Mouse (Mus musculus): ENCODE data around the gene Acad12. TPM values are rescaled to one million over a fixed set of nuclear protein-coding genes. Genes with fewer than 3 reads are reported as not detected.
"Not testable (repeated sequence)": the region's sequence is repeated elsewhere in the genome, so short reads cannot be mapped to it uniquely, and the experiment has no call there.

The Acad12 gene
- polyA plus RNA-seq, 1 experiment from 2014 or later: 2.4 TPM

DNA sequence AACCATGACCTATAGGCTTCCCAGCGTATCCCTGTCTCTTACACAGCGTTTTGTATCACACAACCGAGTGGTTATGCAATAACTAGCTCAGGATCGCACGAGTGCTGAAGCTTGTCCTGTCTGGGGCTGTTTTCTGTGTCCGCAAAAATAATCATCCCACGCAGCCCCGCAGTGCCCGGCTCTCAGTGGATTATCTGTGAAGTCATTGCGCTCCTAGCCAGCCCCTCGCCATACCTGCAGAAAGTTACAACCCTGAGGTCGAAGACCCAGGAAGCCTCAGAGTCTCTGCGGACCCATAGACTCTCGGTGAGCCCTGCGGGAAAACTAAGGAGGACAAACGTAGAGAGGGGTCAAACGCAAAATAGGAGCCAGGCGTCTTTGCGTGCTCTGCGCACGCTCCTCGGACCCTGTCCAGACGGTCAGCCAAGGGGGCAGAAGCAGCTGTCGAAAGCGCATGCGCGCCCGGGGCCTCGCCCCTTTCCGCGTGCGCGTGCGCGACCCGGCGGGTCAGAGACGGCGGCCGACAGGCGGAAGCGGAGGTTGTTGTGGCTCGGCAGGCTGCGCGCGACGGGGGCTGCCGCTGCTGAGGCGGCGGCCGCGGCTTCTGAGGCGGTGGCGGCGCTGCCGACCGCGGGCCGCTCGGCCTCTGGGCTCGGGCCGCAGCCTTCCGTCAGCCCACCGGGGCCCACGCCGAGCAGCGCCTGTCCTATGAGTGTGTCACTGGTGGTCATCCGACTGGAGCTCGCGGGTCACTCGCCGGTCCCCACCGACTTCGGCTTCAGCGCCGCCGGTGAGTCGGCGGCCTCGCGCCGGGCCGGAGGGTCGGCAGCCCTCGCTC, 41.5 kb upstream of the Acad12 start, which contains the start of the genes Acad10 and Brap:
TSS of gene Acad10 (minus strand) at position 456 of the 838 bp plus-strand sequence.
TSS of gene Brap (plus strand) at position 505 of the 838 bp plus-strand sequence.
- under 1% methylated on average over 79 of the region's 85 CpGs for WGBS
- Histone ChIP-seq H3K4me2 (ENCODE audit: low read length) (peak within 1 kb of the TSS; percentile 88), H3K27me3 (replicated peaks; ENCODE audit: control insufficient read depth, insufficient read depth, low read length) (no peaks in the 10 kb centered on the region), H3K9me3 (ENCODE audit: control insufficient read depth, low read length) (no peaks in the 10 kb centered on the region), H3K27ac (ENCODE audit: low read depth) (peak within 1 kb of the TSS; percentile 38; the same call in 1 of the 2 replicates), H3K9ac (ENCODE audit: low read length) (peak within 1 kb of the TSS; percentile 87), H3K4me3 (ENCODE audit: low read depth, low read length) (peak within 1 kb of the TSS; percentile 99), H3K36me3 (ENCODE audit: control insufficient read depth, insufficient read depth, low read length) (peaks cover 24% of the 10 kb centered on the region), H3K4me1 (replicated peaks; ENCODE audit: control insufficient read depth, insufficient read depth, low read length) (peaks cover 17% of the 10 kb centered on the region)
- ATAC-seq (replicated peaks; ENCODE audit: low FRiP score, low TSS enrichment, low read depth): peak; percentile 92
- peak; percentile 94 for DNase-seq (ENCODE audit: low spot score)

- not testable (repeated sequence) for H3K4me3 ChIP-seq (ENCODE audit: low read depth, low read length); H3K36me3 ChIP-seq (ENCODE audit: control insufficient read depth, insufficient read depth, low read length); DNase-seq (ENCODE audit: low spot score); H3K27me3 ChIP-seq (replicated peaks; ENCODE audit: control insufficient read depth, insufficient read depth, low read length); ATAC-seq (replicated peaks; ENCODE audit: low FRiP score, low TSS enrichment, low read depth); H3K4me2 ChIP-seq (ENCODE audit: low read length); H3K9me3 ChIP-seq (ENCODE audit: control insufficient read depth, low read length); H3K9ac ChIP-seq (ENCODE audit: low read length); H3K27ac ChIP-seq (ENCODE audit: low read depth)
- H3K4me1 ChIP-seq (replicated peaks; ENCODE audit: control insufficient read depth, insufficient read depth, low read length): peaks cover 17% of the 10 kb centered on the region
- WGBS: 82% methylated on average over 6 of the region's 6 CpGs
Observed at GRCm38 (mm10) chr5:121657656-121658055, 38.9 kb upstream of the Acad12 start.

DNA sequence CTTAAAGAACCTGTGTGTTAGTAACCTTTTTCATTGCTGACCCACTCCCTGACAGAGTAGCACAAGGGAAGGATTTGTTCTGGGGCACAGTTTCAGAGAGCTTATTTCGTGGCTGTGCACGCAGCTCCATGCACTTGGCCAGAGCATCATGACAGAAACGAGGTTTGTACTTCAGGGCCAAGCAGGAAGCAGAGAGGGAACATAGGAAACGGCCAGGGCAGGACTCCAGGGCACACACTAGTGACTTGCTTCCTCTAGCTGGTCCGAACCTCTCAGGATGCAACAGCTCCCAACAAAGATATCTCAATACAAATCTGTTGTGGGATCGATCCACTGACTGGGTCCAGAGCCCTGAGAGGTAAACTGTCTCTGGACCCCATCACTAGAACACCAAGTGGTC, 38.1 kb upstream of the Acad12 start:
- H3K27me3 ChIP-seq (replicated peaks; ENCODE audit: control insufficient read depth, insufficient read depth, low read length); H3K4me2 ChIP-seq (ENCODE audit: low read length); H3K36me3 ChIP-seq (ENCODE audit: control insufficient read depth, insufficient read depth, low read length); ATAC-seq (replicated peaks; ENCODE audit: low FRiP score, low TSS enrichment, low read depth); H3K27ac ChIP-seq (ENCODE audit: low read depth); DNase-seq (ENCODE audit: low spot score); H3K9me3 ChIP-seq (ENCODE audit: control insufficient read depth, low read length); H3K4me3 ChIP-seq (ENCODE audit: low read depth, low read length); H3K9ac ChIP-seq (ENCODE audit: low read length): not testable (repeated sequence)
- peaks cover 14% of the 10 kb centered on the region for H3K4me1 ChIP-seq (replicated peaks; ENCODE audit: control insufficient read depth, insufficient read depth, low read length)
- 83% methylated on average over 6 of the region's 6 CpGs for WGBS

DNA sequence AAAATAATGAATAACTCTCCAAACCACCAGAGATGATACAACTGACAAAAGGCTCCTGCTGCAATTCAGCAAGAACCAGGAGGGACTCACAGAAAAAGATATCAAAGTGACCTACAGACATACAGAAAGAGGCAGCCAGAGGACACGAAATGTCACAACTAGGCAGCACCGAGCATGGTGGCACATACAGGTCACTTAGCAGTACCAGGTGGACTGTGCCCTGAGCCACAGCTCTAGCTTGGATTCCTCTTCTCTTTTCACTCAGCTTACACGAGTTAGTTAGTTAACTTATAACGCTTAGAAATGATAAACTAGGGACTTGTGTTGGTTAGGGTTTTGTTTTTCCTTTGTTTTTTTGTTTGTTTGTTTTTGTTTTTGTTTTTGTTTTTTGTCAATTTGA, 35.8 kb upstream of the Acad12 start:
- ATAC-seq (replicated peaks; ENCODE audit: low FRiP score, low TSS enrichment, low read depth): no peak
- H3K4me2 ChIP-seq (ENCODE audit: low read length): no peak overlapping the region
- no peak overlapping the region for H3K27ac ChIP-seq (ENCODE audit: low read depth)
- WGBS: 76% methylated on average over 4 of the region's 4 CpGs
- no peaks in the 10 kb centered on the region for H3K27me3 ChIP-seq (replicated peaks; ENCODE audit: control insufficient read depth, insufficient read depth, low read length)
- no peaks in the 10 kb centered on the region for H3K9me3 ChIP-seq (ENCODE audit: control insufficient read depth, low read length)
- no peak overlapping the region for H3K9ac ChIP-seq (ENCODE audit: low read length)
- no peak overlapping the region for H3K4me3 ChIP-seq (ENCODE audit: low read depth, low read length)
- no peaks in the 10 kb centered on the region for H3K36me3 ChIP-seq (ENCODE audit: control insufficient read depth, insufficient read depth, low read length)
- DNase-seq (ENCODE audit: low spot score): no peak
- H3K4me1 ChIP-seq (replicated peaks; ENCODE audit: control insufficient read depth, insufficient read depth, low read length): peaks cover under 1% of the 10 kb centered on the region; the same call in 1 of the 2 replicates

GRCm38 (mm10) chr5:121649134-121649533, 30.4 kb upstream of the Acad12 start:
- H3K27ac ChIP-seq (ENCODE audit: low read depth): no peak overlapping the region
- WGBS: 71% methylated on average over 7 of the region's 7 CpGs
- ATAC-seq (replicated peaks; ENCODE audit: low FRiP score, low TSS enrichment, low read depth) (no peak), DNase-seq (ENCODE audit: low spot score) (no peak)
- no peaks in the 10 kb centered on the region for H3K36me3 ChIP-seq (ENCODE audit: control insufficient read depth, insufficient read depth, low read length)
- H3K9ac ChIP-seq (ENCODE audit: low read length): no peak overlapping the region
- H3K27me3 ChIP-seq (replicated peaks; ENCODE audit: control insufficient read depth, insufficient read depth, low read length): no peaks in the 10 kb centered on the region
- H3K4me3 ChIP-seq (ENCODE audit: low read depth, low read length): no peak overlapping the region
- no peak overlapping the region for H3K4me2 ChIP-seq (ENCODE audit: low read length)
- no peaks in the 10 kb centered on the region for H3K9me3 ChIP-seq (ENCODE audit: control insufficient read depth, low read length)
- no peaks in the 10 kb centered on the region for H3K4me1 ChIP-seq (replicated peaks; ENCODE audit: control insufficient read depth, insufficient read depth, low read length)

- ATAC-seq (replicated peaks; ENCODE audit: low FRiP score, low TSS enrichment, low read depth) (no peak), DNase-seq (ENCODE audit: low spot score) (no peak)
- Histone ChIP-seq H3K27ac (ENCODE audit: low read depth) (no peak overlapping the region), H3K4me2 (ENCODE audit: low read length) (no peak overlapping the region), H3K36me3 (ENCODE audit: control insufficient read depth, insufficient read depth, low read length) (no peaks in the 10 kb centered on the region), H3K9me3 (ENCODE audit: control insufficient read depth, low read length) (no peaks in the 10 kb centered on the region), H3K9ac (ENCODE audit: low read length) (no peak overlapping the region), H3K4me1 (replicated peaks; ENCODE audit: control insufficient read depth, insufficient read depth, low read length) (no peaks in the 10 kb centered on the region), H3K27me3 (replicated peaks; ENCODE audit: control insufficient read depth, insufficient read depth, low read length) (no peaks in the 10 kb centered on the region), H3K4me3 (ENCODE audit: low read depth, low read length) (no peak overlapping the region)
- 88% methylated on average over 9 of the region's 9 CpGs for WGBS
Observed at GRCm38 (mm10) chr5:121639601-121640000, 20.9 kb upstream of the Acad12 start.

- H3K4me3 ChIP-seq (ENCODE audit: low read depth, low read length): no peak overlapping the region
- H3K27ac ChIP-seq (ENCODE audit: low read depth): no peak overlapping the region
- H3K4me1 ChIP-seq (replicated peaks; ENCODE audit: control insufficient read depth, insufficient read depth, low read length): no peaks in the 10 kb centered on the region
- WGBS: 87% methylated on average over 6 of the region's 6 CpGs
- ATAC-seq (replicated peaks; ENCODE audit: low FRiP score, low TSS enrichment, low read depth) (no peak), DNase-seq (ENCODE audit: low spot score) (no peak)
- H3K9me3 ChIP-seq (ENCODE audit: control insufficient read depth, low read length): no peaks in the 10 kb centered on the region
- H3K4me2 ChIP-seq (ENCODE audit: low read length): no peak overlapping the region
- no peaks in the 10 kb centered on the region for H3K27me3 ChIP-seq (replicated peaks; ENCODE audit: control insufficient read depth, insufficient read depth, low read length)
- no peaks in the 10 kb centered on the region for H3K36me3 ChIP-seq (ENCODE audit: control insufficient read depth, insufficient read depth, low read length)
- no peak overlapping the region for H3K9ac ChIP-seq (ENCODE audit: low read length)
Observed at GRCm38 (mm10) chr5:121637296-121637695, 18.6 kb upstream of the Acad12 start.

DNA sequence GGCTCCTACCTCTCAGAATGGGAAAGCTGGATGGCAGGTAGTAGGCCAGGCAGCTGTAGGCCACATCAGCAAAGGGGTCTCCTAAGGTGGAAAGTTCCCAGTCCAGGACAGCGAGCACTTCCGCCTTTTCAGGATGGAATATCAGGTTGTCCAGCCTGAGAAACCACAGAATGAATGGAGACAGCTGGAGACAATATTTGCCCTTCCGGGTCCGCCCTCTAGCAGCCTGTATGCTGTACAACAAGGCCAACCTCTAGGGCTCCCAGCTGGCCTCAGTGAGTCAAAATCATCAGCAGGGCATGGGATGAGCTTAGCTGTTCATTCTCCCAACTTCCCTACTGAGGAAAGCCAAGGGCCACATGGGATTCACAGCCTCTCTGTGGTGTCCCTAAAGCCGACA, 15.9 kb upstream of the Acad12 start:
- WGBS: 91% methylated on average over 5 of the region's 5 CpGs
- no peaks in the 10 kb centered on the region for H3K27me3 ChIP-seq (replicated peaks; ENCODE audit: control insufficient read depth, insufficient read depth, low read length)
- H3K4me2 ChIP-seq (ENCODE audit: low read length): no peak overlapping the region
- H3K4me3 ChIP-seq (ENCODE audit: low read depth, low read length): no peak overlapping the region
- no peaks in the 10 kb centered on the region for H3K4me1 ChIP-seq (replicated peaks; ENCODE audit: control insufficient read depth, insufficient read depth, low read length)
- ATAC-seq (replicated peaks; ENCODE audit: low FRiP score, low TSS enrichment, low read depth) (no peak), DNase-seq (ENCODE audit: low spot score) (no peak)
- H3K9ac ChIP-seq (ENCODE audit: low read length): no peak overlapping the region
- H3K27ac ChIP-seq (ENCODE audit: low read depth): no peak overlapping the region
- H3K9me3 ChIP-seq (ENCODE audit: control insufficient read depth, low read length): no peaks in the 10 kb centered on the region
- H3K36me3 ChIP-seq (ENCODE audit: control insufficient read depth, insufficient read depth, low read length): no peaks in the 10 kb centered on the region

GRCm38 (mm10) chr5:121632804-121633203, 14.1 kb upstream of the Acad12 start:
- WGBS: 44% methylated on average over 3 of the region's 3 CpGs
- no peak overlapping the region for H3K27ac ChIP-seq (ENCODE audit: low read depth)
- H3K4me3 ChIP-seq (ENCODE audit: low read depth, low read length): no peak overlapping the region
- no peak for DNase-seq (ENCODE audit: low spot score)
- no peak overlapping the region for H3K9ac ChIP-seq (ENCODE audit: low read length)
- no peaks in the 10 kb centered on the region for H3K27me3 ChIP-seq (replicated peaks; ENCODE audit: control insufficient read depth, insufficient read depth, low read length)
- no peaks in the 10 kb centered on the region for H3K9me3 ChIP-seq (ENCODE audit: control insufficient read depth, low read length)
- no peak for ATAC-seq (replicated peaks; ENCODE audit: low FRiP score, low TSS enrichment, low read depth)
- no peaks in the 10 kb centered on the region for H3K4me1 ChIP-seq (replicated peaks; ENCODE audit: control insufficient read depth, insufficient read depth, low read length)
- no peak overlapping the region for H3K4me2 ChIP-seq (ENCODE audit: low read length)
- no peaks in the 10 kb centered on the region for H3K36me3 ChIP-seq (ENCODE audit: control insufficient read depth, insufficient read depth, low read length)
